Mouse (Mus musculus) embryonic facial prominence, embryonic 12.5 days (tissue): ENCODE results near the gene Stx6. TPM values are rescaled to one million over a fixed set of nuclear protein-coding genes. Genes with fewer than 3 reads are reported as not detected.
"Not testable (repeated sequence)": the region's sequence is repeated elsewhere in the genome, so short reads cannot be mapped to it uniquely, and the experiment has no call there.

Experiments
- ATAC-seq: fragments of 200-750 bp; cut with Nextera tagmentation; 2 replicates; pipeline ENCODE4 v1.8.0; 2017; ENCODE audit not compliant: insufficient number of reproducible peaks, insufficient read depth, low FRiP score, low TSS enrichment
- H3K27ac ChIP-seq: fragments of 300-500 bp; sonication (generic); 2 replicates; pipeline ENCODE4 v1.5.1; 2016; ENCODE audit warnings: mild to moderate bottlenecking
- H3K27me3 ChIP-seq: fragments of 300-500 bp; sonication (generic); 2 replicates; pipeline ENCODE4 v1.6.1; 2016; ENCODE audit warnings: mild to moderate bottlenecking, moderate library complexity
- H3K36me3 ChIP-seq: fragments of 300-500 bp; sonication (generic); 2 replicates; pipeline ENCODE4 v1.6.1; 2016; ENCODE audit warnings: mild to moderate bottlenecking
- H3K4me1 ChIP-seq: fragments of 300-500 bp; sonication (generic); 2 replicates; pipeline ENCODE4 v1.6.1; 2016
- H3K4me2 ChIP-seq: fragments of 300-500 bp; sonication (generic); replicated peaks from 2 replicates; pipeline ENCODE4 v1.6.1; 2016; ENCODE audit warnings: mild to moderate bottlenecking, moderate library complexity
- H3K4me3 ChIP-seq: fragments of 300-500 bp; sonication (generic); 2 replicates; pipeline ENCODE4 v1.5.1; 2016; ENCODE audit warnings: mild to moderate bottlenecking
- H3K9ac ChIP-seq: fragments of 300-500 bp; sonication (generic); 2 replicates; pipeline ENCODE4 v1.6.1; 2016; ENCODE audit warnings: mild to moderate bottlenecking, moderate library complexity
- H3K9me3 ChIP-seq: fragments of 300-500 bp; sonication (generic); 2 replicates; pipeline ENCODE4 v1.6.1; 2016; ENCODE audit warnings: mild to moderate bottlenecking, moderate library complexity
- WGBS: fragments of 180-500 bp; shearing (Covaris S2); methylation state at CpG from one replicate; pipeline ENCODE4 v1.1.7; 2016; 5-methylcytosine and 5-hydroxymethylcytosine counted together
- polyA plus RNA-seq: library from polyadenylated mRNA; unstranded; fragments of >200 nt; fragmentation: Nextera tagmentation; extraction: Ambion mirVana; gene quantifications from 2 replicates; pipeline ENCODE4 v1.2.1, GENCODE M21; 2016

The Stx6 gene
- polyA plus RNA-seq, 1 experiment from 2014 or later: 109 TPM

- peaks cover 11% of the 10 kb centered on the region for H3K36me3 ChIP-seq
- no peak for ATAC-seq
- no peak overlapping the region for H3K9ac ChIP-seq
- no peaks in the 10 kb centered on the region for H3K4me1 ChIP-seq
- H3K27me3 ChIP-seq: no peaks in the 10 kb centered on the region
- H3K9me3 ChIP-seq: no peaks in the 10 kb centered on the region
- H3K4me2 ChIP-seq: no peak overlapping the region
- H3K4me3 ChIP-seq: no peak overlapping the region
- no peak overlapping the region for H3K27ac ChIP-seq
Observed at GRCm38 (mm10) chr1:155169935-155170334, 11.4 kb downstream of the Stx6 start.

GRCm38 (mm10) chr1:155172895-155173643, 14.6 kb downstream of the Stx6 start:
- Histone ChIP-seq H3K4me2 (no peak overlapping the region), H3K4me1 (no peaks in the 10 kb centered on the region), H3K4me3 (no peak overlapping the region), H3K27ac (no peak overlapping the region), H3K9ac (no peak overlapping the region), H3K9me3 (no peaks in the 10 kb centered on the region), H3K36me3 (peaks cover 24% of the 10 kb centered on the region), H3K27me3 (no peaks in the 10 kb centered on the region)
- ATAC-seq: no peak
- WGBS: 83% methylated on average over 3 of the region's 3 CpGs

GRCm38 (mm10) chr1:155173644-155174016, 15.1 kb downstream of the Stx6 start:
- 80% methylated on average over 1 of the region's 1 CpGs for WGBS
- H3K4me2 ChIP-seq, H3K4me3 ChIP-seq, H3K9ac ChIP-seq, ATAC-seq, H3K9me3 ChIP-seq, H3K4me1 ChIP-seq, H3K27ac ChIP-seq, H3K27me3 ChIP-seq: not testable (repeated sequence)
- peaks cover 27% of the 10 kb centered on the region for H3K36me3 ChIP-seq

GRCm38 (mm10) chr1:155174424-155174823, 15.9 kb downstream of the Stx6 start:
- Histone ChIP-seq H3K27ac (no peak overlapping the region), H3K9me3 (no peaks in the 10 kb centered on the region), H3K36me3 (peaks cover 33% of the 10 kb centered on the region), H3K4me1 (no peaks in the 10 kb centered on the region), H3K4me3 (no peak overlapping the region), H3K9ac (no peak overlapping the region), H3K27me3 (no peaks in the 10 kb centered on the region), H3K4me2 (no peak overlapping the region)
- WGBS: 91% methylated on average over 1 of the region's 1 CpGs
- ATAC-seq: no peak

- no peak overlapping the region for H3K27ac ChIP-seq
- peaks cover 56% of the 10 kb centered on the region for H3K36me3 ChIP-seq
- ATAC-seq: no peak
- H3K9me3 ChIP-seq: no peaks in the 10 kb centered on the region
- WGBS: 83% methylated on average over 2 of the region's 2 CpGs
- no peaks in the 10 kb centered on the region for H3K4me1 ChIP-seq
- no peaks in the 10 kb centered on the region for H3K27me3 ChIP-seq
- no peak overlapping the region for H3K4me3 ChIP-seq
- no peak overlapping the region for H3K9ac ChIP-seq
- H3K4me2 ChIP-seq: no peak overlapping the region
Observed at GRCm38 (mm10) chr1:155178192-155178924, 19.8 kb downstream of the Stx6 start.

GRCm38 (mm10) chr1:155184191-155184590, 25.7 kb downstream of the Stx6 start:
- H3K4me3 ChIP-seq: no peak overlapping the region
- no peak overlapping the region for H3K4me2 ChIP-seq
- no peak overlapping the region for H3K9ac ChIP-seq
- peaks cover 45% of the 10 kb centered on the region for H3K36me3 ChIP-seq
- H3K27me3 ChIP-seq: no peaks in the 10 kb centered on the region
- ATAC-seq: no peak
- no peaks in the 10 kb centered on the region for H3K9me3 ChIP-seq
- H3K4me1 ChIP-seq: no peaks in the 10 kb centered on the region
- H3K27ac ChIP-seq: no peak overlapping the region
- WGBS: 86% methylated on average over 3 of the region's 3 CpGs

- peaks cover 58% of the 10 kb centered on the region for H3K36me3 ChIP-seq
- H3K9ac ChIP-seq: no peak overlapping the region
- 91% methylated on average over 4 of the region's 4 CpGs for WGBS
- H3K4me3 ChIP-seq: no peak overlapping the region
- H3K27ac ChIP-seq: no peak overlapping the region
- no peaks in the 10 kb centered on the region for H3K4me1 ChIP-seq
- no peak for ATAC-seq
- no peaks in the 10 kb centered on the region for H3K9me3 ChIP-seq
- H3K27me3 ChIP-seq: no peaks in the 10 kb centered on the region
- H3K4me2 ChIP-seq: no peak overlapping the region
Observed at GRCm38 (mm10) chr1:155188656-155189055, 30.1 kb downstream of the Stx6 start.

GRCm38 (mm10) chr1:155191219-155191618, 32.7 kb downstream of the Stx6 start:
- H3K9me3 ChIP-seq: no peaks in the 10 kb centered on the region
- H3K9ac ChIP-seq: no peak overlapping the region
- 90% methylated on average over 8 of the region's 8 CpGs for WGBS
- H3K4me1 ChIP-seq: no peaks in the 10 kb centered on the region
- no peak for ATAC-seq
- H3K4me3 ChIP-seq: no peak overlapping the region
- H3K27ac ChIP-seq: no peak overlapping the region
- H3K36me3 ChIP-seq: peaks cover 75% of the 10 kb centered on the region
- H3K4me2 ChIP-seq: no peak overlapping the region
- no peaks in the 10 kb centered on the region for H3K27me3 ChIP-seq

- Histone ChIP-seq H3K4me1 (no peaks in the 10 kb centered on the region), H3K27ac (no peak overlapping the region), H3K27me3 (no peaks in the 10 kb centered on the region), H3K4me2 (no peak overlapping the region), H3K4me3 (no peak overlapping the region), H3K36me3 (peaks cover 72% of the 10 kb centered on the region), H3K9ac (no peak overlapping the region), H3K9me3 (no peaks in the 10 kb centered on the region)
- no peak for ATAC-seq
- WGBS: 89% methylated on average over 2 of the region's 2 CpGs
Observed at GRCm38 (mm10) chr1:155191671-155192070, 33.2 kb downstream of the Stx6 start.

- peaks cover 74% of the 10 kb centered on the region for H3K36me3 ChIP-seq
- no peaks in the 10 kb centered on the region for H3K9me3 ChIP-seq
- H3K4me2 ChIP-seq: no peak overlapping the region
- no peaks in the 10 kb centered on the region for H3K27me3 ChIP-seq
- H3K4me1 ChIP-seq: no peaks in the 10 kb centered on the region
- 78% methylated on average over 15 of the region's 15 CpGs for WGBS
- no peak overlapping the region for H3K27ac ChIP-seq
- H3K4me3 ChIP-seq: no peak overlapping the region
- no peak overlapping the region for H3K9ac ChIP-seq
- ATAC-seq: no peak
Observed at GRCm38 (mm10) chr1:155192805-155193368, 34.4 kb downstream of the Stx6 start.

- Histone ChIP-seq H3K27me3 (no peaks in the 10 kb centered on the region), H3K4me3 (no peak overlapping the region), H3K36me3 (peaks cover 64% of the 10 kb centered on the region), H3K9ac (no peak overlapping the region), H3K9me3 (no peaks in the 10 kb centered on the region), H3K4me1 (no peaks in the 10 kb centered on the region), H3K4me2 (no peak overlapping the region), H3K27ac (no peak overlapping the region)
- 88% methylated on average over 4 of the region's 4 CpGs for WGBS
- ATAC-seq: no peak
Observed at GRCm38 (mm10) chr1:155196691-155197090, 38.2 kb downstream of the Stx6 start.

- Histone ChIP-seq H3K9me3 (no peaks in the 10 kb centered on the region), H3K36me3 (peaks cover 57% of the 10 kb centered on the region)
- WGBS: 64% methylated on average over 6 of the region's 6 CpGs
Observed at GRCm38 (mm10) chr1:155199522-155199921, 41.0 kb downstream of the Stx6 start.

More at GRCm38 (mm10) chr1:155199522-155199921, 41.0 kb downstream of the Stx6 start:
- Histone ChIP-seq H3K27ac (no peak overlapping the region), H3K4me1 (0 out of 2 replicates have a peak, but pooled peaks cover 9% of the 10 kb centered on the region), H3K4me3 (no peak overlapping the region), H3K4me2 (no peak overlapping the region), H3K9ac (no peak overlapping the region), H3K27me3 (no peaks in the 10 kb centered on the region)
- no peak for ATAC-seq
